Mouse (Mus musculus) liver, embryonic 14.5 days (tissue): ENCODE data around the gene Arid4a. TPM values are rescaled to one million over a fixed set of nuclear protein-coding genes. Genes with fewer than 3 reads are reported as not detected.

Experiments used
- ATAC-seq: fragments of 200-750 bp; cut with Nextera tagmentation; 2 replicates; pipeline ENCODE4 v1.8.0; 2017; ENCODE audit warnings: moderate number of reproducible peaks, mild to moderate bottlenecking, moderate library complexity; ENCODE audit not compliant: insufficient read depth
- DNase-seq, 3 experiments: peaks; one replicate each; pipeline ENCODE4 v3.0.0-alpha.2; 2012 to 2013; ENCODE audit warnings: low read depth in 3 of 3, low spot score in 3 of 3
- H3K27ac ChIP-seq: fragments of 300-500 bp; sonication (generic); 2 replicates; pipeline ENCODE4 v1.5.1; 2014; ENCODE audit warnings: moderate library complexity, mild to moderate bottlenecking, control low read depth, inconsistent platforms
- H3K27me3 ChIP-seq: fragments of 300-500 bp; sonication (generic); 2 replicates; pipeline ENCODE4 v1.6.1; 2014; ENCODE audit warnings: mild to moderate bottlenecking, low read length, moderate library complexity; ENCODE audit not compliant: control insufficient read depth, insufficient read depth
- H3K36me3 ChIP-seq: fragments of 300-500 bp; sonication (generic); replicated peaks from 2 replicates; pipeline ENCODE4 v1.6.1; 2014; ENCODE audit warnings: low read depth; ENCODE audit not compliant: control insufficient read depth, insufficient read depth
- H3K4me1 ChIP-seq, 2 experiments: fragments of 200-500 bp in 1 of 2; fragments of 300-500 bp in 1 of 2; sonication (generic) in 1 of 2; replicated peaks; 2 replicates each; pipeline ENCODE4 v1.6.1; 2012 to 2014; ENCODE audit warnings: antibody characterized with exemption in 1 of 2, inconsistent platforms in 1 of 2, low read length in 1 of 2; ENCODE audit not compliant: control insufficient read depth in 2 of 2, insufficient read depth in 2 of 2
- H3K4me2 ChIP-seq: fragments of 300-500 bp; sonication (generic); 2 replicates; pipeline ENCODE4 v1.6.1; 2014; ENCODE audit warnings: low read depth, mild to moderate bottlenecking, control low read depth, moderate library complexity
- H3K4me3 ChIP-seq, 2 experiments: fragments of 200-500 bp in 1 of 2; fragments of 300-500 bp in 1 of 2; sonication (generic) in 1 of 2; 2 replicates each; pipeline ENCODE4 v1.5.1; 2012 to 2014; ENCODE audit warnings: low read depth in 2 of 2, low read length in 2 of 2, mild to moderate bottlenecking in 2 of 2, control low read depth in 1 of 2, inconsistent platforms in 1 of 2, moderate library complexity in 1 of 2; ENCODE audit not compliant: insufficient read depth in 1 of 2
- H3K9ac ChIP-seq: fragments of 300-500 bp; sonication (generic); replicated peaks from 2 replicates; pipeline ENCODE4 v1.6.1; 2014; ENCODE audit warnings: mild to moderate bottlenecking, control low read depth, moderate library complexity
- H3K9me3 ChIP-seq: fragments of 300-500 bp; sonication (generic); 2 replicates; pipeline ENCODE4 v1.6.1; 2016; ENCODE audit warnings: low read length, mixed read lengths; ENCODE audit not compliant: control insufficient read depth
- CTCF ChIP-seq: IDR thresholded peaks from 2 replicates; pipeline ENCODE4 v1.5.1; 2016; ENCODE audit warnings: antibody characterized with exemption, low read depth, control low read depth
- EP300 ChIP-seq: IDR thresholded peaks from 2 replicates; pipeline ENCODE4 v1.6.1; 2016; ENCODE audit warnings: antibody characterized with exemption, low read depth
- WGBS: fragments of 180-500 bp; shearing (Covaris S2); extraction: QIAGEN DNeasy Blood & Tissue Kit; methylation state at CpG from one replicate; pipeline ENCODE4 v1.1.7; 2014; ENCODE audit not compliant: insufficient replicate concordance; 5-methylcytosine and 5-hydroxymethylcytosine counted together
- polyA plus RNA-seq, 2 experiments: library from polyadenylated mRNA; depleted of rRNA in 1 of 2; stranded (reverse) in 1 of 2; unstranded in 1 of 2; fragments of >200 nt; fragmentation: Nextera tagmentation in 1 of 2; extraction: Ambion mirVana in 1 of 2; gene quantifications; 2 replicates each; pipeline versions ENCODE4 v1.2.1 to v1.2.3; 2012 to 2014

Arid4a gene
- polyA plus RNA-seq, 2 experiments = 4.6 to 17.7 TPM

GRCm38 (mm10) chr12:71055537-71055936 lies 39.7 kb downstream of the Arid4a start:
- TF ChIP-seq CTCF (no peak), EP300 (no peak)
- ATAC-seq = no peak
- WGBS = 62% methylated on average over 3 of the region's 3 CpGs

GRCm38 (mm10) chr12:71059741-71060140 lies 44.0 kb downstream of the Arid4a start:
- Histone ChIP-seq H3K4me2 (no peak overlapping the region), H3K4me3 (no peak overlapping the region), H3K9me3 (no peaks in the 10 kb centered on the region), H3K9ac (no peak overlapping the region), H3K4me1 (no peaks in the 10 kb centered on the region), H3K27ac (no peak overlapping the region), H3K27me3 (no peaks in the 10 kb centered on the region), H3K36me3 (peaks cover 6% of the 10 kb centered on the region; the same call in 1 of the 2 replicates)
- WGBS = 89% methylated on average over 7 of the region's 7 CpGs
- no peak for ATAC-seq
- TF ChIP-seq CTCF (no peak), EP300 (no peak)
- DNase-seq = no peak

More at GRCm38 (mm10) chr12:71055537-71055936, 39.7 kb downstream of the Arid4a start:
- Histone ChIP-seq H3K4me3 (no peak overlapping the region), H3K9ac (no peak overlapping the region), H3K4me2 (no peak overlapping the region), H3K27ac (no peak overlapping the region), H3K4me1 (peaks cover 6 to 8% of the 10 kb centered on the region in 2 experiments), H3K36me3 (no peaks in the 10 kb centered on the region; the same call in 1 of the 2 replicates), H3K9me3 (no peaks in the 10 kb centered on the region), H3K27me3 (no peaks in the 10 kb centered on the region)
- no peak for DNase-seq

- WGBS = 85% methylated on average over 17 of the region's 17 CpGs
- ATAC-seq = no peak
- no peaks in the 10 kb centered on the region for H3K27me3 ChIP-seq
- DNase-seq = no peak
- no peak for TF ChIP-seq EP300
- no peaks in the 10 kb centered on the region for H3K9me3 ChIP-seq
- no peak overlapping the region for H3K4me2 ChIP-seq
- H3K4me3 ChIP-seq = no peak overlapping the region
- H3K9ac ChIP-seq = no peak overlapping the region
- H3K36me3 ChIP-seq = peaks cover 64% of the 10 kb centered on the region
- H3K4me1 ChIP-seq = no peaks in the 10 kb centered on the region
- no peak overlapping the region for H3K27ac ChIP-seq
These were observed 54.1 kb downstream of the Arid4a start for GRCm38 (mm10) chr12:71069846-71070245.

- Histone ChIP-seq H3K4me2 (no peak overlapping the region), H3K27ac (no peak overlapping the region), H3K9ac (no peak overlapping the region), H3K4me3 (no peak overlapping the region), H3K27me3 (no peaks in the 10 kb centered on the region), H3K36me3 (peaks cover 77% of the 10 kb centered on the region), H3K4me1 (no peaks in the 10 kb centered on the region), H3K9me3 (no peaks in the 10 kb centered on the region)
- DNase-seq = no peak
- WGBS = 86% methylated on average over 4 of the region's 4 CpGs
- TF ChIP-seq CTCF (no peak), EP300 (no peak)
- no peak for ATAC-seq
These were observed 56.3 kb downstream of the Arid4a start for GRCm38 (mm10) chr12:71072048-71072447.

- H3K4me3 ChIP-seq = no peak overlapping the region
- WGBS = 60% methylated on average over 12 of the region's 12 CpGs
- no peaks in the 10 kb centered on the region for H3K4me1 ChIP-seq
- ATAC-seq = 0 out of 2 replicates have a peak, but pooled peaks have one; percentile 50
- no peaks in the 10 kb centered on the region for H3K27me3 ChIP-seq
- no peaks in the 10 kb centered on the region for H3K9me3 ChIP-seq
- H3K4me2 ChIP-seq = no peak overlapping the region
- DNase-seq = peak in 1 of 3 experiments; percentile 4
- no peak overlapping the region for H3K27ac ChIP-seq
- TF ChIP-seq EP300 (no peak), CTCF (peak; percentile 52)
- H3K9ac ChIP-seq = no peak overlapping the region
- H3K36me3 ChIP-seq = peaks cover 67% of the 10 kb centered on the region
These were observed 57.4 kb downstream of the Arid4a start for GRCm38 (mm10) chr12:71073113-71073730.
